Mouse (Mus musculus): ENCODE measurements around the gene Rpap3. TPM values are rescaled to one million over a fixed set of nuclear protein-coding genes. Genes with fewer than 3 reads are reported as not detected.

Gene Rpap3
- total RNA-seq (2021), result 10 to 100 TPM; 32.0 to 33.7 TPM
- long read RNA-seq, transcript Rpap3-201 (17 exons, 2,271 nt), result major isoform, 41 of 49 reads
- long read RNA-seq, partial matches to known transcripts, result 8 of 49 reads
- long read RNA-seq, other reads (novel, unspliced or antisense), result 0 of 49 reads

DNA sequence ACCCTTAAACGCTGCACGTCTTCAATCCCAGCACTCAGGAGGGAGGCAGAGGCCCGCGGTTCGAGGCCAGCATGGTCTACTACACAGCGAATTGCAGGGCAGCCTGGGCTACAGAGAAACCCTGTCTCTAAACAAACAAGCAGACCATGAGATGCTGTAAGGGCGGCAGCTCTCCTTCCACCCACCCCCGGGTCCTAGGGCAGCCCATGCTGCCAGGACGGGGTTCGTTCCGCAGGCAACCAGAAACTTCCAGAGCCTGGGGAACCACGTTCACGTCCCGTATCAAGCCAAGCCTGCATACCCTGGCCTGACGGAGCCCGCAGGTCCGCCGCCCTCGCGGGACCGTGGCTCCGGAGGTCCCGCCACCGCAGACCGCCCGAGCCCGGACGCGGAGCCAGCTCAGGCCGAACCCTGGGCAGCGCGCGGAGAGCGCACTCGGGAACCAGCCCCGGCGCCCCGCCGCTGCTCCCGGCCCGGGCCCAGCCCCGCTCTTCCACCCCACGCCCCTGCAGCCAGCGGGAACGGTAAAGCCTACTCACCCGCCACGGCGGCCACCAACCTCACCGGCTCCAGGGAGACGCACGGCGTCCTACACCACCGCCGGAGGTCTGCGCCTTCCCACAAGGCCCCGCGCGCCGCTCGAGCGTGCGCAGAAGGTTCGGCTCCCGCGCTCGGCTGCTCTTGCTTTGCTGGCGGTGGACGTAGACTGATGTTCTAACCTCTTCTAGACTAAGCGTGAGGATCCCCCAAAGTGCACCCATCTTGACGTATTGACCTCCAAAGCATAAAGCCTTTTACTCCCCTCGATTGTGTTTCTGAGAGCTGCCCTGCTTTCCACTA, at the start of gene Rpap3:
TSS of gene Rpap3 (minus strand) at position 615 of the 840 bp plus-strand sequence.
- DNase-seq (ENCODE audit: low spot score in 2 of 2), result peak; percentile 80 to 86

DNA sequence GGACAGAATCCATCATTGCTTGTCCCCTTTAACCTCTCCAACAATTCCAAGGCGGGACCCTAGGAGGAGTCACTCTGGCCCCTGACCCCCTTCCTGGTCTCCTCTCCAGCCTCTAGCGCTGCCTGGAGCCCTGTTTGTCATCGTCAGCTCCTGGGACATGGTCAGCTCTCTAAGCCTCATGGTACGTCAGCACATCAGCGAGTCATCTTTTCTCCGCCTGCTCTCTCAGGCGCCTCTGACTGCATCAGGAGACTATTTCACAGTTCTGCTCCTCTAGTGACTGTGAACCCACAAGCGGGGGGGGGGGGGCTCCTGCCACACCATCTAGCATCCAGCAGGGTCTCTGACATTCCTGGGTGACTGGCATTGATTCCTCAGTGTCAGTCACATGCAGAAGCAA, 49.7 kb upstream of the Rpap3 start:
- no peak for DNase-seq (ENCODE audit: low spot score in 2 of 2)

DNA sequence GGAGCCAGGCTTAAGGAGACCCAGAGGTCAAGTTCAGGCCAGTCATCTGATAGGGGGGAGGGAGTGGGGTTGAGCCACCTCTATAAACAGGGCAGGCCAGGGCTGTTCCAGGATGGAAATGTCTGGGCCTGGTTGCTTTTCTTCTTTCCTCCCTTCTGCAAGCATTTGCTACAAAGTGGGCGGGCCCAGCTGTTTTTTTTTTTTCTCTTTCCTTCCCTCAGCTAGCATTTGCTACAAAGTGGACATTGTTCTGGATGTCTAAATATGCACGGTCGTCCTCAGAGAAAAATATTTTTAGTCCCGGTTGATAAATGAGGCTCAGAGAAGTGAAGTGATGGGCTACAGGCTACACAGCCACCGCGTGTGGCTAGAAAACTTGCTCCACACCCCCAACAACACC, 48.9 kb upstream of the Rpap3 start:
- DNase-seq (ENCODE audit: low spot score in 2 of 2), result no peak

DNA sequence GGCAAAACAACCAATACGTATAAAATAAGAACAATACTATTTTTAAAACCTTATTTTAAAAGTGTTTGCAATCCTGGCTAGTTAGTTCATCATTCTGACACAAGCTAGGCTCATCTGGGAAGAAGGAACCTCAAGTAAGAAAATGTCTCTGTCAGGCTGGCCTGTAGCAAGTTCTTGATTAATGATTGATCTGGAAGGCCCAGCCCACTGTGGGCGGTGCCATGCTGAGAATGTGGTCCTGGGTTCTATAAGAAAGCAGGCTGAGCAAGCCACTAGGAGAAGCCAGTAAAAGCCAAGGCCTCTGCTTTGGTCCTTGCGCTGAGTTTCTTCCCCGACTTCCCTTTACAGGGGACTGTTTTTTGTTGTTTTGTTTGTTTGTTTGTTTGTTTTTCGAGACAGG, 46.9 kb upstream of the Rpap3 start:
- DNase-seq (ENCODE audit: low spot score in 2 of 2), result no peak

DNA sequence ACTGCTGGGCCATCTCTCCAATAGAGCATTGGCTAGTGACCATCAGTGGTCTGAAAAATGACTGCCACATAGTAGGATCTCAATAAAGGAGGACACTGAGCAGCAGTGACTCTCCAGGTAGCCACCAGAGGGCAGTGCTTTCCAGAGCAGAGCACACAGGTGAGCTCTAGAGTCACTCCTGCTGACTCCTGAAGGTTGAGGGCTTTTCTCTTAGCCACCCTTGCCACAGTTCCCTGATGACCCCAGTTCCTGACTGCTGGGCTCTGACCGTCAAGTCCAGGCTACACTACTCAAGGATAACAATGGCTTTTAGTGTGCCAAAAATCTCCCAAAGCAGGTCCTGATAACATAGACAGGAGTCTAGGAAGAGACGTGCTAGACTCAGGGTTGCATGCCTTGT, 46.1 kb upstream of the Rpap3 start:
- DNase-seq (ENCODE audit: low spot score in 2 of 2), result no peak

DNA sequence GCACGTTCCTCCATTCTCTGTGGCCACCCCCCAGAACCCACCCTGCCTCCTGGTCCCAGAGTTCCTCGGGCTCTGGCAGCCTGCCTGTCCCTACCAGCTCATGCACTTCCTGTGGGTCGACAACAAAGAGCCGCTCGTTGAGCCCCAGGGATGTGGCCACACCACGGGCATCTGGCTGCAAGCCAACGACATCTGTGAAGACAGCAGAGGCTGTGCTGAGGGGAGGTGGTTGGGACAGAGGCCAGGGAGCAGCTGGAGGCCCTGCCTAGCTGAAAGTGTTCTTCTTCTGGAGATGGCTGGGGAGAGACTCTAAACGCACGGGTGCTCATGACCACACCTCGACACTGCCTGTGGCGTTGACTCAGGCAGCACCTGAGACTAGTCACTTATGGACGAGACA, 45.1 kb upstream of the Rpap3 start:
- DNase-seq (ENCODE audit: low spot score in 2 of 2), result peak; percentile 83 to 87

DNA sequence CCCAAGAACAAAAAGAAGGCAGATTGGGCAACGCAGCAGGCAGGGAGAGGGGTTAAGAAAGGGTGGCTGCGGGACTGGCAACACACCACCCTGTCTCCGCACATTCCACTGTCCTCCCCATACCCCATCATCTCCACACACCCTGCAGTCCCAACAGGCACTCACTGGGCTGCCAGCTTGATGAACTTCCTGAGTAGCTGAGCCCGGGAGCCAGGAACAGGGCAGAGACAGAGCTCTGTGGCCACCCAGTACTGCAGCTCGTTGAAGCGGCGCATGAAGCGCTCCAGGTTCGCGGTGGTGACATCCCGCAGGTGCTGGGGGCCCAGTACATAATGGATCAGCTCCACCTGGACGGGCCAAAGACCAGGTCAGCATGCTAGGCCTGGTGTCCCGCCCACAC, 44.2 kb upstream of the Rpap3 start:
- DNase-seq (ENCODE audit: low spot score in 2 of 2), result no peak

DNA sequence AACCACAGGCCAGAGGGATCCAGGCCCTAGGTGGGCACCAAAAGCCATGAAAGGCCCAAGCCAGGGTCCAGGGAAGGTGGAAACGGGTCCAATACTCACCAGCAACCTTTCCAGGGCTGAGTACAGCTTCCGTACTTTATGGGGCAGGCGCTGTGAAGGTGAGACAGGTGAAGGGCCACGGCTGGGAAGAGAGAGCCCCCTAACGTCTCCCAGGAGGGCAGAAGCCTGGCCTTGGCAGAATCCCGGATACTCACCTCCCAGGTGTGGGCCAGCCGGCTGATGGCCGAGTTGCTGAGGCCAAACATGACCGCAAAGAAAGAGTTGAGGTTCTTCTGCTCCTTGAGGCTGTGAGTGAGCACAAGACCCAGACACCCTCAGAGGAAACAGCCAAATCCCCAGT, 43.8 kb upstream of the Rpap3 start:
- DNase-seq (ENCODE audit: low spot score in 2 of 2), result no peak

DNA sequence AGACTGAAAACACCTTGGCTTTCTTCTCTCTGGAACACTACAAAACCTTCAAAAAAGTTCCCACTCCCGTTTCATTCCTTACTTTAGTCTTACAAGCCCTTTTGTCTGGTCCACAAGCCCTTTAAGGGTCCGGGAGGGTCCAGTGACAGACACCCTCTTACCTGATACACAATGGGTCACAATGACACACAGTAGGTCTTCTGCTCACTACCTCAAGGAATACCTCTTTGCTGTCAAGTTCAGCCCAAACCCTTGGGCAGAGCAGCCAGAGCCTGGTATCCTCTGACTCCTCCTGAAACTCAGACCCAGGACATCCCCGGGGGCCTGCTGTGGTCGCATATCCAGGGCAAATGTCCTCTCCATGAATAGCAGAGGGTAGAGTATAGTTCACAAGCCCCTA, 43.3 kb upstream of the Rpap3 start:
- DNase-seq (ENCODE audit: low spot score in 2 of 2), result no peak

DNA sequence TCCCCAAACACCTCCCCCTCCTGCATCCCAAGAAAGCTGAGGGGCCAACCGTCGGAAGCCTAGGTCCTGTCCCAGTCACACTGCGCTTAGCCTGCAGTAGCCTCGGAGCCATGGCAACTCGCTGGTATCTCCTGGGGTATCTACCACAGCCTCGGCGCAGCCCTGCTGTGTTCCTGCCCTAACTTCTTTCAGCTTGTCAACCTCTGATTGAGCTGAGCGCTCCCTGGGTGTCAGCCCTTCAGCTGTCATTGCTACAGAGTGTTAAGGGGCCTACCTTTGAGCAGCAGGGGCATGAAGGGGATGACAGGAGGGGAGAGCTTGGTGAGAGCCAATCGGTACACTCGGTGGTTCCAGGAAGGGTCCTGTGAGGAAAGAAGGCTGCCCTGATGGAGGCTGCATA, 42.7 kb upstream of the Rpap3 start:
- DNase-seq (ENCODE audit: low spot score in 2 of 2), result no peak

DNA sequence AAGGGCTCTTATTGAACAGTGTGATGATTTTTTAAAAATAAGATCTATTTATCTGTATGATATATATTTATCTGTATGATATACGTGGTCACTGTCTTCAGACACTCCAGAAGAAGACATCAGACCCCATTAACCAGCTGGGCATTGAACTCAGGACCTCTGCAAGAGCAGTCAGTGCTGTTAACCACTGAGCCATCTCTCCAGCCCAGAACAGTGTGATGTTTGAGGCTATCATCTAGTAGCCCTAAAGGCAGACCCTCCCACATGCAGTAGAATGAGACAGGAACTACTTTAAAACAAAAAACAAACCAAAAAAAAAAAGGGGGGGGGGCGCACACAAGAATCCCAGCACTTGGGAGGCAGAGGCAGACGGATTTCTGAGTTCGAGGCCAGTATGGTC, 41.9 kb upstream of the Rpap3 start:
- DNase-seq (ENCODE audit: low spot score in 2 of 2), result no peak

DNA sequence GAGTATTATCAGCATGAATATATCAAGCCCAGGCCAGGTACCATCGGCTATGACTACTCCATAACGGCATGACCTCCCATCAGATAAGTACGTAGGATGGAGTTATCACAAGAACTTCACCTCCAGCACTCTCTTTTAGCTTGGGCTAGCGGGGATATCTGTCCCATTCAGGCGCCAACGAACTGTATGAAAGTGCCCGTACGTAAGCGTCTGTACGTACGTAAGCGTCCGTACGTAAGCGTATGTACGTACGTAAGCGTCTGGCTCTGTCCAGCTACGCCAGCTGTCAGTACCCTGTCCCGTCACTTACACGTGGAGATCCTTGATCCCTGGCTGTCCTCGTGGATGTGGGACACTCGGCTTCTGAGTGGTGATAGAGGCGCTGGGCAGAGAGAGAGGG, 41.1 kb upstream of the Rpap3 start:
- DNase-seq (ENCODE audit: low spot score in 2 of 2), result no peak

DNA sequence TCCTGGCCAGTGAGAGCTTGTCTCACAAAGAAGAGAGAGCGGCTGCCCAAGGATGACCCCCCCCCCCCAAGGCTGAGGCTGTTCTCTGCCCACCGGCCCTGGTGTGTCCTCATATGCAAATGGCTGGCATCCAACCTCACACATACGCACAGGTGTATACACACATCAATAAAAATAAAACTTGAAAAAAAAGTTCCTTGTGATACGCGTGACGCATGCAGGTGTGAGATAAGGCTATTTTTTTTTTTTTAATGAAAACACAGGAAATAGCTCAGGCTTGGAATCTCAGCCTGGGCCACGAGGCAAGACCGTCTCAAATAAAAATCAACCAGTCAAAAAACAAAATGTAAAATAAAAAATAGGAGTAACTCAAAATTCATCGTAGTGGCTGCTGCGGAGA, 40.7 kb upstream of the Rpap3 start:
- DNase-seq (ENCODE audit: low spot score in 2 of 2), result no peak

DNA sequence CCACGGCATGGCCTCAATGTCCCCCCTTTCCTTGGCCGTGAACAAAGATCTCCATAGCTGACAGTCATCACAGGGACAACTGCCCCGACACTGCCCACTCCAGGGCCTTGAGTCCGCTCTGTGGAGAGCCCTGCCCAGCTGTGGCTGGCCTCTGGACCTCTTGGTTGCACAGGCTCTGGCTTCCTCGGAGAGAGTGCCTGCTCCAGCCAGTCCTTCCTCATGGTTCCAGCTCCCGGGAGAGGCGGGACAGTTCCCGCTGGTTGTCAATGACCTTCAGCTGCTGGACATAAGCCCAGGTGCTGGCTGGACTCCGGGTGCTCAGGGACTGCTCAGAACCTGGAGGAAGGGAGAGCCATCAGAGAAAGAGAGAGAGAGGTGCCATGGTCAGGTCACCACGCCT, 39.7 kb upstream of the Rpap3 start:
- DNase-seq (ENCODE audit: low spot score in 2 of 2), result no peak

DNA sequence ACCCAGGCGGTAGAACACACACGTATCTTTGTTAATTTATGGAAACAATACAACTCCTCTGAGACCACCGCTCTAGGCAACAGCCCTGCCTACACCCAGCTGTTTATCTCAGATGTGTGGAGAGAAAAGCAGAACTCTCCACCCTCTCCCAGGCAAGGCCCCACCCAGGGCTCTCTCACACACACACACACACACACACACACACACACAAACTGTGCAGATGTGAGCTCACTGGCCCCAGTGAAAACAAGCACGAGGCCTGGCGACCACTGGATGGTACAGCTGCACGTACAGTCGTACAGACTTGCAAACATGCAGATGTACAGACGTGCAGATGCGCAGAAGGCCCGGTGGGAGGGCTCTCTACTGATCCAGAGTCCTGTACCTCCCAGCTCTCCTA, 39.3 kb upstream of the Rpap3 start:
- DNase-seq (ENCODE audit: low spot score in 2 of 2), result no peak

DNA sequence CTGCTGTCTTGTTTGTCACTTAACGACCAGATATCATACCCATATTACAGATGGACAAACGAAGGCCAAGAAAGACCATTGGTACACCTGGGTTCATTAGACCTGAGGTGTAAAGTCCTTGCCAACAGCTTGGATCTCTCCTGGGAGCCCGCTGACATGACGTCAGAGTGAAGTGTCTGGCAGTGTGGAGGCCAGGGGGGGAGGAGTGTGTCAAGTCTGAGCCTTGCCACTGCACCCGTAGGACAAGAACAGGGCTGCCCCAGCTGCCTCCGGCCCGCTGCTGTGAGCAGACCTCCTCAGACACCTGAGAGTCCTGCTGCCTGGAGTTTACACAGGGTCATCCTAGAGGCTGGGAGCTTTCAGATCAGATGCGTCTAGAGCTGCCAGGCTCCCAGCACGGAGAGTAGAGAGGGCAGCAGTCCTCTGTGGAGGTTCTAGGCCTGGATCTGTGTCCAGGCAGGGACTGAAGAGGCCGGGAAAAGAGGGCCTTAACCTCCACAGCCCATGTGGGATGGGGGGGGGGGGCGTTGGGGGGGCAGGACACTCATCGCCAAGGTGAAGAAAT, 38.4 kb upstream of the Rpap3 start:
- no peak for DNase-seq (ENCODE audit: low spot score in 2 of 2)

DNA sequence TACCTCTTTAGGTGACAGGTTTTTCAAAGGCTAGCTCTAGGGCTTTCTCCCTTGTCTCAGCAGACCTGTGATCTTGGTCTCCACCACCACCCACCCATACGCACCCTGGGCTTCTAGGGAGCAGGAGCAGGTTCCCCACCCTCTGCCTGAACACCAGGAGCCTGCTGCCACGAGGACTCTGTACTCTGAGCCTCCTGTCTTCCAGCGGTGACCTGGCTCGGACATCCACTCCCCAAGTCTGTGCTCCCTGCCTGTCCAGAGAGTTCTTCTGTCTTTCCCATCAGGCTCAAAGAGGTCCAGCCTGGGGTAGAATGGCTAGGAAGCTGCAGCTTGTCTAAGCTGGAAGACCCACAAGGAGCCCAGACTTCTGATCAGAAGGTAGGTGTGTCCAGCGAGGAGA, 37.6 kb upstream of the Rpap3 start:
- DNase-seq (ENCODE audit: low spot score in 2 of 2), result no peak

DNA sequence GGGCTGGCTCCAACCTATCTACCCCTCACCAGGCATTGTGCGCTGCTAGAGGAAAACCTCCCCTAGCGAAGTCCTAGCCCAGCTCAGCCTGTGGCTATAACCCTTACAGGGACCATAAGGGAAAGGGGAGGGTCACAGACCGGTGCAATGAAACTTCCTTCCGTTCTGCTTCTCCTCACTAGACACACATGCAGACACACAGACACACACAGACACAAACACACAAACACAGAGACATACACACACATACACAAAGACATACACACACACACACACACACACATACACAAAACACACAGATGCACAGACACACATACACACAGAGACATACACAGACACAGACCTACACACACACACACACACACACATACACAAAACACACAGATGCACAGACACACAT, 37.0 kb upstream of the Rpap3 start:
- no peak for DNase-seq (ENCODE audit: low spot score in 2 of 2)

DNA sequence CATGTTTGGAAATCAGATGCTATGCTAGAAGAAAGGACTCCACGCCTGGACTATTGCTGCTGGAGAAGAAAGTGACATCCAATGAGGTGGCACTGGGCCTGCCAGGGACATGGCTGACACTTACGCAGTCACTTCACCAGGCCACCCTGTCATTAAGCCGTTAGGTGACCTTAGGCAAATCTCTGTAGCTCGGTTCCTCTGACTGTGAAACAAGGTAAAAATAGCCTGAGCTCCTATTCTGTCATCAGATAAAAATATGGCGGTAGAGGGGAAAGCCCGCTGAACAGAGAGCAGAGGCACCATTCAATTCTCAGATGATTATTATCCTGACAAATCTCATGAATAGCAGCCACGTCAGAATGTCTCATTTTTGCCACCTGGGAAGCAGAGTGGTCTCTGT, 36.4 kb upstream of the Rpap3 start:
- no peak for DNase-seq (ENCODE audit: low spot score in 2 of 2)

DNA sequence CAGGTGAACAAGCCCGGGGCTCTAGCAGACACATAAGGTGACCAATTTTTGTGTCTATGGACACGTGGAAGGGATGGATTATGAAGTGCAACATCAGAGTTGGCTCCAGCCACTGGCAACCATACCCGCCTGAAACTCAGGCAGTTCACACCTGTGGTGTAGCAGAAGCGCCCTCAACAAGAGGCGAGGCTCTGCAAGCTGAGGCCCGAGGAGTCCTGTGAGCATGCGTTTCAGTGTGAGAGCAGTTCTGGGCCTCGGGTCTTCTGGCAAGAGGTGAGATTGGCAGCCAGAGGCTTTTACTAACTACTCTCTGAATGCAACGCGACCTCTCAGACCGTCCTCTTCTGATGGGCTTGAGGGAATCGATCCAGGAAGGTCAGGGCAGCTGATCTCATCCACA, 36.0 kb upstream of the Rpap3 start:
- no peak for DNase-seq (ENCODE audit: low spot score in 2 of 2)

DNA sequence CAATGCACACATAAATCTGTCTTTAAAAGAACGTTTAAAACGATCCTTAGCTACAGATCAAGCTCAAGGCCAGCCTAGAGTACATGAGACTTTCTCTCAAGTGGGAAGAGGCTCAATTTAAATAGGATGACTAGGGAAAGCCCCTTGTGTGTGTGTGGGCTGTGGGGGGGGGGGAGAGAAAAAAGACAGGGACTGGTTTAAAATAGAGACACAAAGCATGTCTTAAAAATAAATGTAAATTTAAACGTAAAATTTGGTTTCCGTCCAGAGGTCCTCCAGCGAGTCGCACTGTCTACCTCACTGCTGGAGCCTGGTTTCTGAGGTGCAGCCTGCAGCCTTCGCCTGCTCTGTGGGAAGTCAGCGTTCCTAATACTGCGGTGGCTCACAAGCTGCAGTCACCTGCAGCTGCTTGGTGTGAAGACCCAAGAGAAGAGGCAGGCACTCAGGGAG, 34.7 kb upstream of the Rpap3 start:
- no peak for DNase-seq (ENCODE audit: low spot score in 2 of 2)

DNA sequence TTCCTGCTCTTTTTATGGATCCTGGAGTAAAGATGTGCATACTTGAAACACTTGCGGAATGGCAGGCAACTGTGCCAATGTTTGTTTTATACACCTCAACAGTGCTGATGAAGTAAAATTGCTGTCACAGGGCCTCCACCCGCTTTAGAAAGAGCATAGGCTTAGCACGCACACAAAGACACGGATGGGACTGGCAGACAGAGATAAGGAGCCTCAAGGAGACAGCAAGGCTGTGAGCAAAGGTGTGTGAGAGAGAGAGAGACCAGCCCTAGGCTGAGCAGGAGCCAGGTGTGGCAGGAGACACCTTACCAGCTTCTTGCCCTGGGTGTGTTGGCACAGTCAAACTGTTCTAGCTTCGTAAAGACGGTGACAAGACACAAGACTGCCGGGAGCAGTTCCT, 33.3 kb upstream of the Rpap3 start:
- no peak for DNase-seq (ENCODE audit: low spot score in 2 of 2)

DNA sequence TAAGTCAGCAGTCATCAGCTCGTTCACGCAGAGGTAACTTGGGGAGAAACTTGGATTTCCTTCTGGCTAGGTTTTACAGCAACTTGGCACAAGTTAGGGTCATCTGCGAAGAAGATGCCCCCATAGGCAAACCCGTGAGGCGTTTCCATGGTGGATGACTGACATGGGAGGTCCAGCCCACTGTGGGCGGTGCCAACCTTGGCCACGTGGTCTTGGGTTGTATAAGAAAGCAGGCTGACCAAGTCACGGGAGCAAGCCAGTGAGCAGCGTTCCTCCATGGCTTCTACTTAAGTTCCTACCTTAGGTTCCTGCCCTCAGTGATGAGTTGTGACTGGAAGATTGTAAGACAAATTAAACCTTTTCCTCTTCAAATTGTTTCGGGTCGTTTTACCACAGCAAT, 26.4 kb upstream of the Rpap3 start:
- DNase-seq (ENCODE audit: low spot score in 2 of 2), result no peak

All from layer of hippocampus, postnatal 10 days (tissue).